Mouse (Mus musculus): ENCODE results near the gene Cpsf4l.
"Not testable (repeated sequence)": the region's sequence is repeated elsewhere in the genome, so short reads cannot be mapped to it uniquely, and the experiment has no call there.

Gene Cpsf4l

GRCm38 (mm10) chr11:113666648-113667047 lies 43.2 kb downstream of the Cpsf4l start:
- peak; percentile 42 for DNase-seq (ENCODE audit: low read depth, low spot score)

GRCm38 (mm10) chr11:113666205-113666604 lies 43.6 kb downstream of the Cpsf4l start:
- no peak for DNase-seq (ENCODE audit: low read depth, low spot score)

- DNase-seq (ENCODE audit: low read depth, low spot score): no peak
Observed at GRCm38 (mm10) chr11:113664279-113664678, 45.5 kb downstream of the Cpsf4l start.

GRCm38 (mm10) chr11:113661835-113662351 lies 47.9 kb downstream of the Cpsf4l start:
- DNase-seq (ENCODE audit: low read depth, low spot score): no peak

- DNase-seq (ENCODE audit: low read depth, low spot score): no peak
Observed at GRCm38 (mm10) chr11:113660940-113661339, 48.9 kb downstream of the Cpsf4l start.

GRCm38 (mm10) chr11:113660213-113660612 lies 49.6 kb downstream of the Cpsf4l start:
- DNase-seq (ENCODE audit: low read depth, low spot score): not testable (repeated sequence)

GRCm38 (mm10) chr11:113658763-113659162 lies 51.1 kb downstream of the Cpsf4l start:
- DNase-seq (ENCODE audit: low read depth, low spot score): no peak

GRCm38 (mm10) chr11:113658319-113658718 lies 51.5 kb downstream of the Cpsf4l start:
- DNase-seq (ENCODE audit: low read depth, low spot score): no peak

- DNase-seq (ENCODE audit: low read depth, low spot score): no peak
Observed at GRCm38 (mm10) chr11:113657221-113657620, 52.6 kb downstream of the Cpsf4l start.

GRCm38 (mm10) chr11:113656511-113656932 lies 53.3 kb downstream of the Cpsf4l start:
- DNase-seq (ENCODE audit: low read depth, low spot score): no peak

- DNase-seq (ENCODE audit: low read depth, low spot score): no peak
Observed at GRCm38 (mm10) chr11:113654561-113655270, 55.1 kb downstream of the Cpsf4l start.

GRCm38 (mm10) chr11:113654105-113654504 lies 55.7 kb downstream of the Cpsf4l start:
- DNase-seq (ENCODE audit: low read depth, low spot score): no peak

- DNase-seq (ENCODE audit: low read depth, low spot score): no peak
Observed at GRCm38 (mm10) chr11:113652516-113652915, 57.3 kb downstream of the Cpsf4l start.

- peak; percentile 25 for DNase-seq (ENCODE audit: low read depth, low spot score)
Observed at GRCm38 (mm10) chr11:113651907-113652273, 57.9 kb downstream of the Cpsf4l start.

GRCm38 (mm10) chr11:113651206-113651906 lies 58.5 kb downstream of the Cpsf4l start:
- DNase-seq (ENCODE audit: low read depth, low spot score): no peak

- DNase-seq (ENCODE audit: low read depth, low spot score): peak; percentile 88
Observed at GRCm38 (mm10) chr11:113649353-113650210, 60.2 kb downstream of the Cpsf4l start, which contains the start of gene Slc39a11. TSS of gene Slc39a11 (minus strand) at chr11:113650079.

- peak; percentile 14 for DNase-seq (ENCODE audit: low read depth, low spot score)
Observed at GRCm38 (mm10) chr11:113648690-113649352, 61.0 kb downstream of the Cpsf4l start, which contains the start of gene Cog1. TSS of gene Cog1 (plus strand) at chr11:113649169.
